Mouse (Mus musculus) limb, embryonic 13.5 days (tissue): ENCODE measurements around the gene Sept11. TPM values are rescaled to one million over a fixed set of nuclear protein-coding genes. Genes with fewer than 3 reads are reported as not detected.

Experiments used
- ATAC-seq: fragments of 200-750 bp; cut with Nextera tagmentation; 2 replicates; pipeline ENCODE4 v1.8.0; 2017; ENCODE audit warnings: low read depth, moderate number of reproducible peaks, moderate TSS enrichment; ENCODE audit not compliant: low FRiP score
- H3K27ac ChIP-seq: fragments of 300-500 bp; sonication (generic); 2 replicates; pipeline ENCODE4 v1.5.1; 2015; ENCODE audit warnings: inconsistent platforms, mild to moderate bottlenecking, moderate library complexity
- H3K27me3 ChIP-seq: fragments of 300-500 bp; sonication (generic); 2 replicates; pipeline ENCODE4 v1.6.1; 2015; ENCODE audit warnings: mild to moderate bottlenecking, inconsistent platforms
- H3K36me3 ChIP-seq: fragments of 300-500 bp; sonication (generic); 2 replicates; pipeline ENCODE4 v1.6.1; 2015; ENCODE audit warnings: inconsistent platforms, mild to moderate bottlenecking, moderate library complexity
- H3K4me1 ChIP-seq: fragments of 300-500 bp; sonication (generic); 2 replicates; pipeline ENCODE4 v1.6.1; 2015; ENCODE audit warnings: inconsistent platforms
- H3K4me2 ChIP-seq: fragments of 300-500 bp; sonication (generic); replicated peaks from 2 replicates; pipeline ENCODE4 v1.6.1; 2015; ENCODE audit warnings: inconsistent platforms, mild to moderate bottlenecking, moderate library complexity
- H3K4me3 ChIP-seq: fragments of 300-500 bp; sonication (generic); 2 replicates; pipeline ENCODE4 v1.5.1; 2015; ENCODE audit warnings: moderate library complexity, mild to moderate bottlenecking, inconsistent platforms
- H3K9ac ChIP-seq: fragments of 300-500 bp; sonication (generic); 2 replicates; pipeline ENCODE4 v1.6.1; 2015; ENCODE audit warnings: mild to moderate bottlenecking, inconsistent platforms
- H3K9me3 ChIP-seq: fragments of 300-500 bp; sonication (generic); 2 replicates; pipeline ENCODE4 v1.6.1; 2016; ENCODE audit warnings: inconsistent platforms
- WGBS: fragments of 180-500 bp; shearing (Covaris S2); methylation state at CpG from one replicate; pipeline ENCODE4 v1.1.7; 2015; 5-methylcytosine and 5-hydroxymethylcytosine counted together
- polyA plus RNA-seq: library from polyadenylated mRNA; unstranded; fragments of >200 nt; fragmentation: Nextera tagmentation; extraction: Ambion mirVana; gene quantifications from 2 replicates; pipeline ENCODE4 v1.2.1, GENCODE M21; 2015

Sept11 gene
- polyA plus RNA-seq, 1 experiment from 2014 or later, result 226 TPM

- Histone ChIP-seq H3K4me3 (no peak overlapping the region), H3K4me1 (peaks cover 47% of the 10 kb centered on the region), H3K9ac (no peak overlapping the region), H3K27me3 (no peaks in the 10 kb centered on the region), H3K36me3 (peaks cover 24% of the 10 kb centered on the region), H3K27ac (0 out of 2 replicates have a peak overlapping the region, but pooled peaks have one; percentile 72), H3K4me2 (no peak overlapping the region), H3K9me3 (no peaks in the 10 kb centered on the region)
- no peak for ATAC-seq
- 83% methylated on average over 13 of the region's 13 CpGs for WGBS
Measured at GRCm38 (mm10) chr5:93115854-93116253, 22.6 kb downstream of the Sept11 start.

DNA sequence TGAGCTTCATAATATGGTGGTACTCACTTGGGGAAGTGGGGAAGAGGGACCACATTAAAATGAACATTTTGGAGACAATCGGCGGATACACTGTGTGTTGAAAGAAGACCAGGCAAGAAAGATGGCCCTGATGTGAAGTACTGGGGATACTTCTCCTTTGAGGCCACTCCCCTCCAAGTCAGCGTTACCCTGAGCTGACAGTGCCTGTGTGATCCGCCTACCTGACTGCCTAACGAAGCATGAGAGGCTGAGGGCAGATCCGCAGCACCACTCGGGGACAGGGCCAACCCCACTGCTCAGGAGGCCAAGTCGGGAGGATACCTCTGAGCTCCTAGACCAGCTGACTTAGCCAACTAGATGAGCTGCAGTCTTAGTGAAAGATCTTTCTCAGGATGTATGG lies 24.4 kb downstream of the Sept11 start:
- Histone ChIP-seq H3K36me3 (peaks cover 12% of the 10 kb centered on the region; the same call in 1 of the 2 replicates), H3K27me3 (no peaks in the 10 kb centered on the region), H3K9ac (no peak overlapping the region), H3K4me1 (peaks cover 53% of the 10 kb centered on the region), H3K4me2 (no peak overlapping the region), H3K4me3 (no peak overlapping the region), H3K9me3 (no peaks in the 10 kb centered on the region), H3K27ac (no peak overlapping the region)
- ATAC-seq, result no peak
- 81% methylated on average over 8 of the region's 8 CpGs for WGBS

GRCm38 (mm10) chr5:93121660-93122059 lies 28.4 kb downstream of the Sept11 start:
- no peak overlapping the region for H3K4me3 ChIP-seq
- WGBS, result 75% methylated on average over 8 of the region's 8 CpGs
- peaks cover 12% of the 10 kb centered on the region; the same call in 1 of the 2 replicates for H3K36me3 ChIP-seq
- peaks cover 52% of the 10 kb centered on the region for H3K4me1 ChIP-seq
- H3K9me3 ChIP-seq, result no peaks in the 10 kb centered on the region
- no peak overlapping the region for H3K9ac ChIP-seq
- no peak overlapping the region for H3K4me2 ChIP-seq
- H3K27me3 ChIP-seq, result no peaks in the 10 kb centered on the region
- no peak for ATAC-seq
- no peak overlapping the region for H3K27ac ChIP-seq

GRCm38 (mm10) chr5:93124031-93124826 lies 31.0 kb downstream of the Sept11 start:
- peak overlapping the region; percentile 58 for H3K27ac ChIP-seq
- peaks cover 74% of the 10 kb centered on the region for H3K4me1 ChIP-seq
- no peaks in the 10 kb centered on the region for H3K9me3 ChIP-seq
- 30% methylated on average over 9 of the region's 9 CpGs for WGBS
- no peaks in the 10 kb centered on the region for H3K27me3 ChIP-seq
- ATAC-seq, result no peak
- H3K4me3 ChIP-seq, result no peak overlapping the region
- no peak overlapping the region; the same call in 1 of the 2 replicates for H3K4me2 ChIP-seq
- H3K9ac ChIP-seq, result no peak overlapping the region
- H3K36me3 ChIP-seq, result 0 out of 2 replicates have a peak, but pooled peaks cover 4% of the 10 kb centered on the region

- Histone ChIP-seq H3K9ac (no peak overlapping the region), H3K27ac (no peak overlapping the region), H3K4me2 (no peak overlapping the region), H3K4me1 (peaks cover 82% of the 10 kb centered on the region), H3K9me3 (no peaks in the 10 kb centered on the region), H3K4me3 (no peak overlapping the region), H3K36me3 (0 out of 2 replicates have a peak, but pooled peaks cover 4% of the 10 kb centered on the region), H3K27me3 (no peaks in the 10 kb centered on the region)
- 81% methylated on average over 6 of the region's 6 CpGs for WGBS
- no peak for ATAC-seq
Measured at GRCm38 (mm10) chr5:93125325-93125724, 32.1 kb downstream of the Sept11 start.

GRCm38 (mm10) chr5:93126222-93126929 lies 33.1 kb downstream of the Sept11 start:
- ATAC-seq, result no peak
- Histone ChIP-seq H3K9me3 (no peaks in the 10 kb centered on the region), H3K27ac (no peak overlapping the region; the same call in 1 of the 2 replicates), H3K4me3 (no peak overlapping the region), H3K4me1 (peaks cover 82% of the 10 kb centered on the region), H3K27me3 (no peaks in the 10 kb centered on the region), H3K9ac (no peak overlapping the region), H3K4me2 (no peak overlapping the region), H3K36me3 (0 out of 2 replicates have a peak, but pooled peaks cover 4% of the 10 kb centered on the region)
- 49% methylated on average over 12 of the region's 12 CpGs for WGBS

DNA sequence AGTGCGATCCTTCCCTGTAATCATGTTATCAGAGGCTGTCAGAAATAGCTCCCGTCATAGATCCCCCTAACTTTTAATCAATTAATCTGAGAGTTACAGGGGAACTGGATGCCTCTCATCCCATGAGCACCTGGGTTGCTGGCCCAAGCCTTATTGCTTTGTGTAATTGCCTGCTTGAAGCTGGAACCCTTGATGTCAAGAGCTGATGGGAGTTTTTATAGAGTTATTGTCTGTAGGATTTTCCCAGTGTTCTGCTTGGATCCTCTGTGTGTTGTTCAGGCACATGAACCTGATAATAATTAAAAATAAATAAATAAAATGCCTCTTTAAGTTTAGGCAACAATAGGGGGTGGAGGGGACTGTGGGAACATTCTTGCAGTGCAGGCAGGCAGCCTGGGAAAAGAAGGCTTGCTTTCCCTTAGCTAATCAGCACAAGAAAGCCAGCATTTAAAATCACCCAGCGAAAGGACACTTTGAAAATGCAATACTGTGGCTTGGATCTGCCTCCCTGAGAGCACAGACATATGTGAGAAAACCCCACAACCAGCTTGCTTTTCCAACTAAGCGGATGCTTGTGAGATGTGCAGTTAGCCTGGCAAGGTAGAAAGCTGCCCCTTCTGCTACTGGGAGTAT lies 33.8 kb downstream of the Sept11 start:
- Histone ChIP-seq H3K9ac (no peak overlapping the region), H3K4me3 (no peak overlapping the region), H3K4me1 (peaks cover 88% of the 10 kb centered on the region), H3K4me2 (no peak overlapping the region), H3K9me3 (no peaks in the 10 kb centered on the region), H3K27me3 (no peaks in the 10 kb centered on the region), H3K36me3 (no peaks in the 10 kb centered on the region), H3K27ac (no peak overlapping the region)
- WGBS, result 46% methylated on average over 4 of the region's 4 CpGs
- ATAC-seq, result no peak

GRCm38 (mm10) chr5:93127722-93128121 lies 34.5 kb downstream of the Sept11 start:
- Histone ChIP-seq H3K36me3 (no peaks in the 10 kb centered on the region), H3K9me3 (no peaks in the 10 kb centered on the region), H3K27me3 (no peaks in the 10 kb centered on the region), H3K4me1 (peaks cover 95% of the 10 kb centered on the region), H3K9ac (no peak overlapping the region), H3K4me2 (no peak overlapping the region), H3K27ac (no peak overlapping the region), H3K4me3 (no peak overlapping the region)
- WGBS, result 23% methylated on average over 3 of the region's 3 CpGs
- no peak for ATAC-seq

DNA sequence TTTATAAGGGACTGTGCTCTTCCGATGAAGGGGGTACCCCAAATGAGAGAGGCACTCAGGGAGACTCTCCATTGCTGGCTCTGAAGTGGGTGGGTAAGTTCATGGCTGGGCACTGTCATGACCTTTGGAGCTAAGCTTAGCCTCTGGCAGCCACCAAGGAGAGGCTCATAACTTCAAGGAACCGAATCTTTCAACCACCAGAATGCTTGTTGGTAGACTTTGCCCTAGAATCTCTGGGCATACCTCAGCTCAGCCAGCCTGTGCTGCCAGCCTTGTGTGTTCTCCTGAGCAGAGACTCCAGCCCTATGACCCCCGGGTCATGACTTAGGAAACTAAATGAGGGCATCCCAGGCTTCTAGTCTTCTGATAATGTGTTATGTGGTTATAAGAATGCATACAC lies 35.5 kb downstream of the Sept11 start:
- Histone ChIP-seq H3K27me3 (no peaks in the 10 kb centered on the region), H3K9me3 (no peaks in the 10 kb centered on the region), H3K36me3 (no peaks in the 10 kb centered on the region), H3K27ac (peak overlapping the region; percentile 87; the same call in 1 of the 2 replicates), H3K4me1 (peaks cover 99% of the 10 kb centered on the region), H3K4me3 (no peak overlapping the region), H3K4me2 (no peak overlapping the region), H3K9ac (no peak overlapping the region)
- 65% methylated on average over 3 of the region's 3 CpGs for WGBS
- ATAC-seq, result no peak

- peak overlapping the region; percentile 41 for H3K4me2 ChIP-seq
- no peak overlapping the region for H3K9ac ChIP-seq
- no peaks in the 10 kb centered on the region for H3K36me3 ChIP-seq
- H3K4me1 ChIP-seq, result peaks cover 99% of the 10 kb centered on the region
- ATAC-seq, result peak; percentile 84
- no peaks in the 10 kb centered on the region for H3K9me3 ChIP-seq
- 5% methylated on average over 4 of the region's 4 CpGs for WGBS
- peak overlapping the region; percentile 87 for H3K27ac ChIP-seq
- no peak overlapping the region for H3K4me3 ChIP-seq
- H3K27me3 ChIP-seq, result no peaks in the 10 kb centered on the region
Measured at GRCm38 (mm10) chr5:93129953-93130352, 36.7 kb downstream of the Sept11 start.

DNA sequence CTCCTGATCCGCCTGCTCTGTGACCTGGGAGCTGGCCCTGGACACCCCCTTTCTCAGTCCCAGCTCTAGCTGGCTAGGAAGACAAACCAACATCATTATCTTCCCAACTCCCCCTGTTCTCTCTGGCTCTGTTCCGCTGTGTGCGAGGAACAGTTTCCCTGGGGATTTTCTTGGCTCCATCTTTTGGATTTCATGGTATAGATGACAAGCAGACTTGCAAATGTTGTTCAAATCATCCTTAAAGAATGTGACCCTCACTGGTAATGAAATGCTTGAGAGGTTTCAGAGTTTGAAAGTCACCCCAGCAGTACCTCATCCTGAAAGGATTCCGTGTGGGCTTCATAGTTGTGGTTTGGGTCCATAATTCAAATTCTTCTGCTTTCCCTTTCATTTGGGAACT lies 38.2 kb downstream of the Sept11 start:
- Histone ChIP-seq H3K27ac (peak overlapping the region; percentile 87), H3K9me3 (no peaks in the 10 kb centered on the region), H3K27me3 (no peaks in the 10 kb centered on the region), H3K36me3 (no peaks in the 10 kb centered on the region), H3K4me1 (peaks cover 96% of the 10 kb centered on the region), H3K9ac (peak overlapping the region; percentile 26; the same call in 1 of the 2 replicates), H3K4me3 (no peak overlapping the region), H3K4me2 (peak overlapping the region; percentile 41)
- no peak for ATAC-seq
- WGBS, result 41% methylated on average over 4 of the region's 4 CpGs
